Mouse (Mus musculus): ENCODE results near the gene Egln3.

- TF ChIP-seq CTCF (IDR thresholded peaks at IDR 0.05; ENCODE audit: low read depth, low read length): no peak
- no peak for TF ChIP-seq POLR2A (IDR thresholded peaks at IDR 0.05; ENCODE audit: extremely low read depth, insufficient read depth, low read length)
These were observed 21.4 kb upstream of the Egln3 start for GRCm38 (mm10) chr12:54225090-54225489.
